Mouse (Mus musculus): ENCODE measurements around the gene Tcp11.

- TF ChIP-seq POLR2A (IDR thresholded peaks at IDR 0.05; ENCODE audit: low read depth, low read length) (no peak), CTCF (IDR thresholded peaks at IDR 0.05; ENCODE audit: extremely low read depth, insufficient read length, insufficient replicate concordance, low read depth, low read length) (no peak)
Measured at GRCm38 (mm10) chr17:28032219-28032618, 48.2 kb downstream of the Tcp11 start.

Measured in small intestine, adult 2 months (tissue).